Mouse (Mus musculus) testis, adult 2 months (tissue): ENCODE data around the gene Metap1.

Source experiments
- CTCF ChIP-seq: fragments of 200-500 bp; IDR thresholded peaks from 2 replicates; pipeline ENCODE4 v1.5.1; 2012; ENCODE audit warnings: low read depth, mild to moderate bottlenecking, inconsistent platforms, low read length, moderate library complexity; ENCODE audit not compliant: control insufficient read depth, insufficient read depth, insufficient replicate concordance
- POLR2A ChIP-seq: fragments of 200-500 bp; IDR thresholded peaks from 2 replicates; pipeline ENCODE4 v1.6.1; 2012; ENCODE audit warnings: low read depth, mild to moderate bottlenecking, inconsistent platforms, low read length, moderate library complexity; ENCODE audit not compliant: control insufficient read depth

GRCm38 (mm10) chr3:138483240-138483639, 6.1 kb downstream of the Metap1 start:
- TF ChIP-seq CTCF, result no peak
- TF ChIP-seq POLR2A, result no peak
